In the genomic region with DNA sequence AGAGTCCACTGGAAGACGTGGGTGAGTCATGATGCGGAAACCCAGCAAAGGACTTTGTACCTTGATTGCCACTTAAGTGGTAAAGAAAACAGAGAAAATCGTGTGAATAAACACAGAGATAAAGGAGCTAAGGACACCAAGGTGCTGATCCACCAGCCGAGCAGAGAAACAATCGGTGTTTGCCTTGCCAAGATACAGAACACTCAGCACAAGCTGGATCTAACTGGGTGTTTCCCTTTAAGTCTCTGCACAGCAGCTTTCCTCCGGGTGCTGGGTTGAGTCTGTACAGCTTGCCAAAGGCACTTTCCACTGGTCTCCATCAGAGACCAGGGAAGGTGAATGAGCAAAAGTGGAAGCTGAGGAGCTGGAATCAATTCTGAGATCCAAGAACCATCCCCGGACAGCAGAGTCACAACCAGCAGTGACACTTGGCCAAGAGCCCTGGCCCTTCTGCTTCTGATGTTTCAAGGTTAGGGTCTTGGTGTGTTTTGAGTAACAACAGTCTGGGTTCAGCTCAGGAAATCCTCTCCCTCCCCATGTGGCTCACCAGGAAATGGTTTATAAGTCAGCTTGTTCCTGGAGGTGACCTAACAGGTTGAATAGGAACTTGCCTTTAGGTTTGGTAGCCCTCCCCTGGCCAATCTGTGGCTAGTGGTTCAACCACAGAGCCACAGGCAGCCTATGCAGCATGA, we compare ENCODE assay signal across 11 mouse cellular contexts.
DNase-seq lines count a peak whose midpoint lies in the region; ATAC-seq lines count a peak whose summit lies in the region.
"Had no signal": no experiment of that assay in that cellular context is flagged by ENCODE, and none has a peak within 500 bp of the region (broad histone marks: within the 10 kb centered on the region; RNA-seq: fewer than 3 reads in every experiment).

No protein-coding gene starts in this region.

- H3K4me1 ChIP-seq in brown adipose tissue, adult 24 weeks (ENCODE audit: control insufficient read depth, insufficient read depth, insufficient read length, low read length), result peaks cover 36% of the 10 kb centered on the region
- H3K4me1 ChIP-seq in limb, embryonic 10.5 days, result peaks cover 51% of the 10 kb centered on the region
- peaks cover 27% of the 10 kb centered on the region for H3K4me1 ChIP-seq in forebrain, embryonic 13.5 days
- H3K4me1 ChIP-seq in forebrain, embryonic 12.5 days, result peaks cover 20% of the 10 kb centered on the region

- H3K9me3 ChIP-seq in limb, embryonic 10.5 days (replicated peaks), result no peaks in the 10 kb centered on the region
- no peaks in the 10 kb centered on the region for H3K9me3 ChIP-seq in forebrain, embryonic 13.5 days (replicated peaks)
- no peaks in the 10 kb centered on the region for H3K9me3 ChIP-seq in forebrain, embryonic 12.5 days

- intact Hi-C loops in heart, postnatal 25 days (cut with DNase I), result loop anchor here (5.0 kb wide), 3 partner anchors 36 to 104 kb away; partner anchors contain the start of gene Magi1

- no peak for ATAC-seq in forebrain, embryonic 13.5 days
- ATAC-seq in forebrain, embryonic 12.5 days (ENCODE audit: low FRiP score), result no peak
- ATAC-seq: Patski had no signal

- H3K36me3 ChIP-seq in limb, embryonic 10.5 days, result no peaks in the 10 kb centered on the region
- H3K36me3 ChIP-seq in forebrain, embryonic 13.5 days (ENCODE audit: poor library complexity, severe bottlenecking), result no peaks in the 10 kb centered on the region
- H3K36me3 ChIP-seq in forebrain, embryonic 12.5 days (replicated peaks), result no peaks in the 10 kb centered on the region

- peak overlapping the region; percentile 83 for H3K27ac ChIP-seq in brown adipose tissue, adult 24 weeks (replicated peaks; ENCODE audit: low read depth, low read length)
- H3K27ac ChIP-seq in limb, embryonic 10.5 days, result peak overlapping the region; percentile 27; the same call in 1 of the 2 replicates
- no peak overlapping the region for H3K27ac ChIP-seq in forebrain, embryonic 13.5 days
- H3K27ac ChIP-seq in forebrain, embryonic 12.5 days, result no peak overlapping the region

- DNase-seq in adrenal gland, adult 2 months, result peak; percentile 67
- DNase-seq in heart, postnatal 25 days (ENCODE audit: low spot score), result peak; percentile 17
- no peak for DNase-seq in limb, embryonic 10.5 days (ENCODE audit: low spot score)
- no peak for DNase-seq in ovary, adult 18-20 months (ENCODE audit: low spot score)
- DNase-seq: cerebellum, adult 11 months; thymus, postnatal 25 days had no signal

- no peak overlapping the region for H3K4me2 ChIP-seq in forebrain, embryonic 13.5 days
- no peak overlapping the region for H3K4me2 ChIP-seq in forebrain, embryonic 12.5 days
- H3K4me2 ChIP-seq: midbrain, embryonic 11.5 days had no signal

- no peaks in the 10 kb centered on the region for H3K27me3 ChIP-seq in limb, embryonic 10.5 days (ENCODE audit: low read depth, poor library complexity, severe bottlenecking)
- H3K27me3 ChIP-seq in forebrain, embryonic 13.5 days, result no peaks in the 10 kb centered on the region
- no peaks in the 10 kb centered on the region for H3K27me3 ChIP-seq in forebrain, embryonic 12.5 days
- H3K27me3 ChIP-seq: Patski had no signal

- H3K9ac ChIP-seq in forebrain, embryonic 13.5 days, result no peak overlapping the region
- no peak overlapping the region for H3K9ac ChIP-seq in forebrain, embryonic 12.5 days

- WGBS in limb, embryonic 10.5 days, result 63% methylated on average over 7 of the region's 7 CpGs
- 87% methylated on average over 7 of the region's 7 CpGs for WGBS in forebrain, embryonic 13.5 days
- WGBS in forebrain, embryonic 12.5 days, result 85% methylated on average over 7 of the region's 7 CpGs

- peak overlapping the region; percentile 18; the same call in 1 of the 2 replicates for H3K4me3 ChIP-seq in brown adipose tissue, adult 24 weeks (ENCODE audit: insufficient read depth, low read depth, low read length)
- H3K4me3 ChIP-seq in limb, embryonic 10.5 days, result no peak overlapping the region
- H3K4me3 ChIP-seq in forebrain, embryonic 13.5 days, result no peak overlapping the region
- no peak overlapping the region for H3K4me3 ChIP-seq in forebrain, embryonic 12.5 days (replicated peaks)

Comparison
In these comparisons a context has a peak if more than half of its experiments do, and no peak if none do; other contexts are left out.
1. DNase-seq: peak in adrenal gland, adult 2 months (single experiment) and heart, postnatal 25 days (single experiment); none in limb, embryonic 10.5 days (single experiment) and ovary, adult 18-20 months (single experiment).
2. H3K27ac ChIP-seq: peak in brown adipose tissue, adult 24 weeks (single experiment) and limb, embryonic 10.5 days (single experiment); none in forebrain, embryonic 13.5 days (single experiment) and forebrain, embryonic 12.5 days (single experiment).